Mouse (Mus musculus) induced T-regulatory cell, adult 2 months (primary cell): ENCODE measurements around the gene Slc10a6.

ENCODE experiments used
- DNase-seq: peaks from one replicate; pipeline ENCODE4 v3.0.0-alpha.2; 2012; ENCODE audit warnings: low read depth

Slc10a6 gene

GRCm38 (mm10) chr5:103629111-103629764 is at the start of gene Slc10a6:
Gene Slc10a6 (minus strand): TSS chr5:103629403.
- no peak for DNase-seq

- DNase-seq, result no peak
These were observed 49.8 kb upstream of the Slc10a6 start for GRCm38 (mm10) chr5:103678974-103679373.

GRCm38 (mm10) chr5:103677894-103678293 is 48.7 kb upstream of the Slc10a6 start:
- DNase-seq, result no peak

- DNase-seq, result no peak
These were observed 47.2 kb upstream of the Slc10a6 start for GRCm38 (mm10) chr5:103676289-103676881.

GRCm38 (mm10) chr5:103674482-103674881 is 45.3 kb upstream of the Slc10a6 start:
- DNase-seq, result no peak

- no peak for DNase-seq
These were observed 44.4 kb upstream of the Slc10a6 start for GRCm38 (mm10) chr5:103673611-103674010.

GRCm38 (mm10) chr5:103671858-103672257 is 42.7 kb upstream of the Slc10a6 start:
- DNase-seq, result no peak

GRCm38 (mm10) chr5:103665876-103666275 is 36.7 kb upstream of the Slc10a6 start:
- no peak for DNase-seq

- DNase-seq, result no peak
These were observed 35.7 kb upstream of the Slc10a6 start for GRCm38 (mm10) chr5:103664932-103665331.

GRCm38 (mm10) chr5:103659571-103659970 is 30.4 kb upstream of the Slc10a6 start:
- peak; percentile 83 for DNase-seq

GRCm38 (mm10) chr5:103658921-103659320 is 29.7 kb upstream of the Slc10a6 start:
- DNase-seq, result peak; percentile 53

- peak; percentile 80 for DNase-seq
These were observed 26.3 kb upstream of the Slc10a6 start, which contains the start of gene 1700016H13Rik for GRCm38 (mm10) chr5:103655346-103656118. Gene 1700016H13Rik (minus strand): TSS chr5:103656010.

- DNase-seq, result no peak
These were observed 25.6 kb upstream of the Slc10a6 start for GRCm38 (mm10) chr5:103654780-103655179.

- peak; percentile 86 for DNase-seq
These were observed 25.0 kb upstream of the Slc10a6 start for GRCm38 (mm10) chr5:103654225-103654624.

- DNase-seq, result no peak
These were observed 18.1 kb upstream of the Slc10a6 start for GRCm38 (mm10) chr5:103647320-103647719.

GRCm38 (mm10) chr5:103644167-103644566 is 15.0 kb upstream of the Slc10a6 start:
- DNase-seq, result no peak

GRCm38 (mm10) chr5:103637162-103637561 is 8.0 kb upstream of the Slc10a6 start:
- no peak for DNase-seq

GRCm38 (mm10) chr5:103629854-103630580 is 814 bp upstream of the Slc10a6 start:
- DNase-seq, result no peak

- no peak for DNase-seq
These were observed 704 bp downstream of the Slc10a6 start for GRCm38 (mm10) chr5:103628499-103628898.

GRCm38 (mm10) chr5:103624831-103625230 is 4.4 kb downstream of the Slc10a6 start:
- DNase-seq, result no peak

- DNase-seq, result no peak
These were observed 6.9 kb downstream of the Slc10a6 start for GRCm38 (mm10) chr5:103622321-103622720.

- DNase-seq, result no peak
These were observed 8.8 kb downstream of the Slc10a6 start for GRCm38 (mm10) chr5:103620301-103620973.
